Mouse (Mus musculus): ENCODE measurements at regions not wholly inside any gene's neighbourhood (a gene's known extent, or its start where the extent isn't known, plus 50 kb on each side); places are given as distances from the start of the nearest gene placed in this dataset.

- TF ChIP-seq POLR2A (IDR thresholded peaks at IDR 0.05; ENCODE audit: low read depth, low read length) (no peak), CTCF (IDR thresholded peaks at IDR 0.05; ENCODE audit: borderline replicate concordance, insufficient read depth, low read length) (no peak)
Observed at GRCm38 (mm10) chr10:111103086-111103485, 61.5 kb upstream of the Osbpl8 start.
